Mouse (Mus musculus) bone marrow macrophage, adult 2 months (primary cell): ENCODE measurements around the gene Bpifb4.

ENCODE experiments used
- CTCF ChIP-seq: IDR thresholded peaks from 2 replicates; pipeline ENCODE4 v1.5.1; 2012; ENCODE audit warnings: low read depth, mild to moderate bottlenecking, low read length, moderate library complexity
- POLR2A ChIP-seq: IDR thresholded peaks from 2 replicates; pipeline ENCODE4 v1.6.1; 2012; ENCODE audit warnings: mild to moderate bottlenecking, low read depth, low read length, borderline replicate concordance

GRCm38 (mm10) chr2:153935348-153935747 is 2.7 kb upstream of the Bpifb4 start:
- no peak for TF ChIP-seq CTCF
- no peak for TF ChIP-seq POLR2A
